24 mouse cellular contexts compared by ENCODE assay signal in the genomic region with DNA sequence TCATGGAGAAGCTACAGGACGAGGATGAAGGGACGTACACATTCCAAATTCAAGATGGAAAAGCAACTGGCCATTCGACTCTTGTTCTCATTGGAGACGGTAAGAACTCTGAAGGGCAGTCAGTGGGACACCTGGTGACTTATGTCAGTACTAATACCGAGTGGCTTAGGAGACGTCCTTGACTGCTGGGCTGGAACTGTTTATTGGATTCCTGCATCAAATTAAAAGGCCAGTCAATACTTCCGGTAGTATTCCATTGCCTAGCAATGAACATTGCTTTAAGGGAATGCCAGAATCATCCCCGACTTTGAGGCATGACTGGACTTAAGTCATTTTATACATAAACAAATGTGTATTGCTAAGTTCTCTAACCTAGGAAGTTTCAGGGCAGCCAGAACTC.
"Had no signal": no experiment of that assay in that cellular context is flagged by ENCODE, and none has a peak within 500 bp of the region (broad histone marks: within the 10 kb centered on the region; RNA-seq: fewer than 3 reads in every experiment).

No protein-coding gene starts in this region.

- H3K36me3 ChIP-seq: limb, embryonic 10.5 days; limb, embryonic 13.5 days; liver, embryonic 12.5 days; liver, embryonic 15.5 days; lung, embryonic 15.5 days; midbrain, embryonic 10.5 days; midbrain, embryonic 13.5 days; neural tube, embryonic 13.5 days had no signal

- H3K4me3 ChIP-seq: layer of hippocampus, adult 2 months; limb, embryonic 10.5 days; limb, embryonic 13.5 days; liver, embryonic 12.5 days; liver, embryonic 15.5 days; lung, embryonic 15.5 days; megakaryocyte, embryonic 14.5 days; midbrain, embryonic 10.5 days; midbrain, embryonic 13.5 days; myocyte; neural tube, embryonic 13.5 days had no signal

- H3K27me3 ChIP-seq: limb, embryonic 13.5 days; liver, embryonic 12.5 days; liver, embryonic 15.5 days; lung, embryonic 15.5 days; megakaryocyte, embryonic 14.5 days; midbrain, embryonic 13.5 days; neural tube, embryonic 13.5 days had no signal

- DNase-seq: kidney, adult 18-20 months; layer of hippocampus, adult 9-11 months; liver; lung, adult 18-20 months; lung, postnatal 10 days; lung, postnatal 36 days; right cerebral cortex, adult 18-20 months; right cerebral cortex, postnatal 14 days; right cerebral cortex, postnatal 4 days; thymus, adult 2 months; thymus, postnatal 14 days; thymus, postnatal 4 days had no signal

- H3K27ac ChIP-seq: layer of hippocampus, adult 2 months; limb, embryonic 10.5 days; limb, embryonic 13.5 days; liver, embryonic 12.5 days; liver, embryonic 15.5 days; lung, embryonic 15.5 days; midbrain, embryonic 10.5 days; midbrain, embryonic 13.5 days; neural tube, embryonic 13.5 days; stomach, postnatal 0 days had no signal

- H3K4me1 ChIP-seq: neural tube, embryonic 13.5 days had no signal
